9 mouse cellular contexts compared by ENCODE assay signal in the genomic region with DNA sequence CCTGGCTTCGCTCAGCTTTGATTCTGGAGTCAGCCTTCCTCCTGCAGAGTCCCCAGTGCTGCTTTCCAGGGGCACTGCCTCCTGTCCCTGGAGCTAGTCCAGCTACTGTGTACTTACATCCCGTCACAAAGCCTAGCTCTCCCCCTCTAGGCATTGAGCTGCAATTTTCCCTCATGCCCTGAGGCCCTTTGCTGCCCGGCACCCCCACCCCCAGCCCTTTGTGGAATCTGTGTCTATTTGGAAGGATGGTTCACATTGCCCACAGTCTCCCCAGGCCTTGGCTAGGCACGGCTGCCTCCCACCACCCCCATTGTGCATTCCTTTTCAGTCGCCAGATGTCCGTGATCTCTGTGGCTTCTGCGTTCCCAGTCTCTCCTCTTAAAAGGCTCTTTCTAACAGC.
DNase-seq lines count a peak whose midpoint lies in the region; ATAC-seq and TF ChIP-seq lines count a peak whose summit lies in the region.
"Had no signal": no experiment of that assay in that cellular context is flagged by ENCODE, and none has a peak within 500 bp of the region (broad histone marks: within the 10 kb centered on the region; RNA-seq: fewer than 3 reads in every experiment).

No protein-coding gene starts in this region.

- H3K9me3 ChIP-seq in forebrain, embryonic 11.5 days (ENCODE audit: control insufficient read depth, low read length), result no peaks in the 10 kb centered on the region
- no peaks in the 10 kb centered on the region for H3K9me3 ChIP-seq in intestine, embryonic 16.5 days (ENCODE audit: control insufficient read depth, low read length)
- H3K9me3 ChIP-seq in midbrain, embryonic 10.5 days (replicated peaks), result no peaks in the 10 kb centered on the region; the same call in 1 of the 2 replicates

- no peak overlapping the region for H3K4me3 ChIP-seq in forebrain, embryonic 11.5 days (ENCODE audit: low read depth, low read length)
- H3K4me3 ChIP-seq in intestine, embryonic 16.5 days (ENCODE audit: low read length), result no peak overlapping the region
- peak overlapping the region; percentile 10 for H3K4me3 ChIP-seq in midbrain, embryonic 10.5 days

- H3K27ac ChIP-seq in forebrain, embryonic 11.5 days (ENCODE audit: low read depth, low read length), result peak overlapping the region; percentile 90
- peak overlapping the region; percentile 19; the same call in 1 of the 2 replicates for H3K27ac ChIP-seq in intestine, embryonic 16.5 days (ENCODE audit: low read length)
- H3K27ac ChIP-seq in midbrain, embryonic 10.5 days (replicated peaks), result peak overlapping the region; percentile 85
- H3K27ac ChIP-seq: liver, embryonic 14.5 days had no signal

- no peak overlapping the region; the same call in 1 of the 2 replicates for H3K9ac ChIP-seq in forebrain, embryonic 11.5 days (ENCODE audit: low read length)
- H3K9ac ChIP-seq in intestine, embryonic 16.5 days (ENCODE audit: low read depth, low read length), result peak overlapping the region; percentile 0; the same call in 1 of the 2 replicates
- H3K9ac ChIP-seq: liver, embryonic 14.5 days had no signal

- in situ Hi-C loops in Patski (cut with MboI; ENCODE audit: low pct_unique_long_range_greater_than_20kb), result no loop called here

- CTCF ChIA-PET in Patski (lab: Charles Lee), result interaction anchor here (0.7 to 1.6 kb wide), 8 partner anchors 9 to 129 kb away, joined by 3 to 4 read pairs (median 3); no protein-coding TSS in a partner anchor

- POLR2A ChIA-PET in Patski (lab: Charles Lee), result no interaction called here

- no peak overlapping the region for H3K4me2 ChIP-seq in forebrain, embryonic 11.5 days (ENCODE audit: low read depth, low read length, severe bottlenecking)
- no peak overlapping the region for H3K4me2 ChIP-seq in intestine, embryonic 16.5 days (ENCODE audit: low read depth, low read length)

- H3K36me3 ChIP-seq in forebrain, embryonic 11.5 days (ENCODE audit: control insufficient read depth, insufficient read depth, low read length), result no peaks in the 10 kb centered on the region; the same call in 1 of the 2 replicates
- no peaks in the 10 kb centered on the region for H3K36me3 ChIP-seq in intestine, embryonic 16.5 days (ENCODE audit: control insufficient read depth, insufficient read depth, low read length)
- H3K36me3 ChIP-seq in midbrain, embryonic 10.5 days, result peaks cover 60% of the 10 kb centered on the region

- no peaks in the 10 kb centered on the region for H3K27me3 ChIP-seq in Patski
- no peaks in the 10 kb centered on the region for H3K27me3 ChIP-seq in forebrain, embryonic 11.5 days (ENCODE audit: control insufficient read depth, insufficient read depth, low read length)
- H3K27me3 ChIP-seq in intestine, embryonic 16.5 days (replicated peaks; ENCODE audit: control insufficient read depth, insufficient read depth, low read length), result no peaks in the 10 kb centered on the region
- no peaks in the 10 kb centered on the region for H3K27me3 ChIP-seq in midbrain, embryonic 10.5 days (ENCODE audit: low read depth, poor library complexity, severe bottlenecking)

- 5% methylated on average over 7 of the region's 7 CpGs for WGBS in forebrain, embryonic 11.5 days
- 44% methylated on average over 7 of the region's 7 CpGs for WGBS in intestine, embryonic 16.5 days
- 17% methylated on average over 7 of the region's 7 CpGs for WGBS in midbrain, embryonic 10.5 days

- peak; percentile 2 for DNase-seq in cerebellum, adult 11 months
- peak; percentile 73 for DNase-seq in Patski (ENCODE audit: low read depth, low spot score)
- DNase-seq in forebrain, embryonic 11.5 days (ENCODE audit: low spot score), result peak; percentile 81
- DNase-seq in midbrain, embryonic 10.5 days (ENCODE audit: low spot score), result peak; percentile 78
- DNase-seq in spleen, postnatal 4 days (ENCODE audit: low spot score in 2 of 2), result no peak

- no peak for ATAC-seq in cerebellum, adult (ENCODE audit: insufficient number of reproducible peaks, low FRiP score, low TSS enrichment)
- ATAC-seq in Patski, result peak; percentile 86
- peak; percentile 83 for ATAC-seq in forebrain, embryonic 11.5 days (replicated peaks; ENCODE audit: low FRiP score)
- peak; percentile 49 for ATAC-seq in intestine, embryonic 16.5 days
- ATAC-seq in erythroblast, adult 5-6 weeks (replicated peaks; ENCODE audit: low FRiP score, poor library complexity, severe bottlenecking), result no peak

- TF ChIP-seq CTCF in Patski (IDR thresholded peaks at IDR 0.05), result no peak

- peaks cover 22% of the 10 kb centered on the region for H3K4me1 ChIP-seq in forebrain, embryonic 11.5 days (replicated peaks; ENCODE audit: control insufficient read depth, insufficient read depth, low read length)
- H3K4me1 ChIP-seq in intestine, embryonic 16.5 days (ENCODE audit: control insufficient read depth, insufficient read depth, low read length), result peaks cover 15% of the 10 kb centered on the region
- H3K4me1 ChIP-seq in midbrain, embryonic 10.5 days, result peaks cover 57% of the 10 kb centered on the region

Comparison
In these comparisons a context has a peak if more than half of its experiments do, and no peak if none do; other contexts are left out.
1. DNase-seq: peak in cerebellum, adult 11 months (single experiment), Patski (single experiment), forebrain, embryonic 11.5 days (single experiment) and midbrain, embryonic 10.5 days (single experiment); none in spleen, postnatal 4 days (0 of 2).
2. ATAC-seq: peak in Patski (single experiment), forebrain, embryonic 11.5 days (single experiment) and intestine, embryonic 16.5 days (single experiment); none in cerebellum, adult (single experiment) and erythroblast, adult 5-6 weeks (single experiment).
3. H3K27ac ChIP-seq: peak in every context shown above with its lines; median percentile 90 in forebrain, embryonic 11.5 days; 85 in midbrain, embryonic 10.5 days; 19 in intestine, embryonic 16.5 days.